Mouse (Mus musculus) CD4-positive helper T cell, adult 2 months (primary cell): ENCODE measurements around the gene Ndrg3.
A peak's percentile ranks its signal among the peaks of the same experiment; 100 is the strongest.
"Not testable (repeated sequence)": the region's sequence is repeated elsewhere in the genome, so short reads cannot be mapped to it uniquely, and the experiment has no call there.

Experiments used
- DNase-seq: peaks from one replicate; pipeline ENCODE4 v3.0.0-alpha.2; 2012; ENCODE audit warnings: low read depth, missing footprints, low spot score

The Ndrg3 gene

GRCm38 (mm10) chr2:156998263-156998662, 6.4 kb upstream of the Ndrg3 start:
- no peak for DNase-seq

GRCm38 (mm10) chr2:156996576-156996975, 4.7 kb upstream of the Ndrg3 start:
- DNase-seq: peak; percentile 57

- DNase-seq: no peak
These were observed 977 bp downstream of the Ndrg3 start for GRCm38 (mm10) chr2:156990727-156991431.

GRCm38 (mm10) chr2:156987316-156987715, 4.5 kb downstream of the Ndrg3 start:
- no peak for DNase-seq

- DNase-seq: no peak
These were observed 9.0 kb downstream of the Ndrg3 start for GRCm38 (mm10) chr2:156982864-156983263.

GRCm38 (mm10) chr2:156981291-156981690, 10.6 kb downstream of the Ndrg3 start:
- DNase-seq: no peak

GRCm38 (mm10) chr2:156980059-156980458, 11.8 kb downstream of the Ndrg3 start:
- no peak for DNase-seq

GRCm38 (mm10) chr2:156976711-156977110, 15.1 kb downstream of the Ndrg3 start:
- no peak for DNase-seq

GRCm38 (mm10) chr2:156974967-156975366, 16.9 kb downstream of the Ndrg3 start:
- DNase-seq: peak; percentile 45

- no peak for DNase-seq
These were observed 18.3 kb downstream of the Ndrg3 start for GRCm38 (mm10) chr2:156973316-156974100.

- DNase-seq: peak; percentile 68
These were observed 21.6 kb downstream of the Ndrg3 start for GRCm38 (mm10) chr2:156970253-156970652.

GRCm38 (mm10) chr2:156968501-156968900, 23.4 kb downstream of the Ndrg3 start:
- DNase-seq: no peak

- DNase-seq: peak; percentile 51
These were observed 24.5 kb downstream of the Ndrg3 start for GRCm38 (mm10) chr2:156967388-156967787.

- DNase-seq: no peak
These were observed 28.0 kb downstream of the Ndrg3 start for GRCm38 (mm10) chr2:156963891-156964290.

- DNase-seq: no peak
These were observed 33.2 kb downstream of the Ndrg3 start for GRCm38 (mm10) chr2:156958496-156959252.

- no peak for DNase-seq
These were observed 34.8 kb downstream of the Ndrg3 start for GRCm38 (mm10) chr2:156957035-156957434.

GRCm38 (mm10) chr2:156956306-156956705, 35.5 kb downstream of the Ndrg3 start:
- DNase-seq: no peak

GRCm38 (mm10) chr2:156954463-156954862, 37.4 kb downstream of the Ndrg3 start:
- no peak for DNase-seq

- DNase-seq: no peak
These were observed 40.4 kb downstream of the Ndrg3 start for GRCm38 (mm10) chr2:156951301-156952094.

GRCm38 (mm10) chr2:156950816-156951215, 41.0 kb downstream of the Ndrg3 start:
- DNase-seq: no peak

- not testable (repeated sequence) for DNase-seq
These were observed 50.3 kb downstream of the Ndrg3 start for GRCm38 (mm10) chr2:156941523-156941922.
